Mouse (Mus musculus): Measurements from ENCODE around the gene Twist1. TPM values are rescaled to one million over a fixed set of nuclear protein-coding genes. Genes with fewer than 3 reads are reported as not detected.

The Twist1 gene
- polyA plus RNA-seq, 1 experiment from 2014 or later: 46.6 TPM

GRCm38 (mm10) chr12:33959206-33959605, 1.7 kb downstream of the Twist1 start:
- Histone ChIP-seq H3K9me3 (no peaks in the 10 kb centered on the region), H3K27me3 (peaks cover 12% of the 10 kb centered on the region; the same call in 1 of the 2 replicates), H3K36me3 (peaks cover 4% of the 10 kb centered on the region; the same call in 1 of the 2 replicates), H3K4me3 (peak overlapping the region; percentile 94), H3K9ac (peak overlapping the region; percentile 100), H3K4me2 (replicated peaks) (peak overlapping the region; percentile 71), H3K27ac (peak overlapping the region; percentile 99), H3K4me1 (peaks cover 31% of the 10 kb centered on the region)
- 1% methylated on average over 6 of the region's 6 CpGs for WGBS
- ATAC-seq (ENCODE audit: low FRiP score, low read depth): no peak

- peak overlapping the region; percentile 69; the same call in 1 of the 2 replicates for H3K27ac ChIP-seq
- H3K9ac ChIP-seq: peak overlapping the region; percentile 78
- H3K4me2 ChIP-seq (replicated peaks): peak overlapping the region; percentile 63
- WGBS: 6% methylated on average over 3 of the region's 3 CpGs
- peaks cover 15% of the 10 kb centered on the region; the same call in 1 of the 2 replicates for H3K27me3 ChIP-seq
- peaks cover 4% of the 10 kb centered on the region; the same call in 1 of the 2 replicates for H3K36me3 ChIP-seq
- peak overlapping the region; percentile 94 for H3K4me3 ChIP-seq
- H3K9me3 ChIP-seq: no peaks in the 10 kb centered on the region
- peaks cover 35% of the 10 kb centered on the region for H3K4me1 ChIP-seq
- ATAC-seq (ENCODE audit: low FRiP score, low read depth): no peak
These were observed 2.4 kb downstream of the Twist1 start for GRCm38 (mm10) chr12:33959846-33960245.

GRCm38 (mm10) chr12:33961013-33961412, 3.5 kb downstream of the Twist1 start:
- Histone ChIP-seq H3K9me3 (no peaks in the 10 kb centered on the region), H3K27me3 (peaks cover 9% of the 10 kb centered on the region; the same call in 1 of the 2 replicates), H3K9ac (peak overlapping the region; percentile 79), H3K4me1 (peaks cover 39% of the 10 kb centered on the region), H3K4me2 (replicated peaks) (peak overlapping the region; percentile 77), H3K27ac (peak overlapping the region; percentile 91), H3K4me3 (peak overlapping the region; percentile 48), H3K36me3 (peaks cover 4% of the 10 kb centered on the region; the same call in 1 of the 2 replicates)
- 19% methylated on average over 5 of the region's 5 CpGs for WGBS
- ATAC-seq (ENCODE audit: low FRiP score, low read depth): no peak

- 5% methylated on average over 17 of the region's 17 CpGs for WGBS
- Histone ChIP-seq H3K27me3 (peaks cover 7% of the 10 kb centered on the region; the same call in 1 of the 2 replicates), H3K4me3 (peak overlapping the region; percentile 48), H3K9me3 (no peaks in the 10 kb centered on the region), H3K36me3 (peaks cover 4% of the 10 kb centered on the region; the same call in 1 of the 2 replicates), H3K4me1 (peaks cover 46% of the 10 kb centered on the region), H3K27ac (peak overlapping the region; percentile 91), H3K4me2 (replicated peaks) (peak overlapping the region; percentile 77), H3K9ac (peak overlapping the region; percentile 79)
- no peak for ATAC-seq (ENCODE audit: low FRiP score, low read depth)
These were observed 4.8 kb downstream of the Twist1 start for GRCm38 (mm10) chr12:33962118-33962772.

GRCm38 (mm10) chr12:33962773-33963130, 5.3 kb downstream of the Twist1 start:
- no peak for ATAC-seq (ENCODE audit: low FRiP score, low read depth)
- H3K4me1 ChIP-seq: peaks cover 51% of the 10 kb centered on the region
- peaks cover 4% of the 10 kb centered on the region; the same call in 1 of the 2 replicates for H3K36me3 ChIP-seq
- peak overlapping the region; percentile 79 for H3K9ac ChIP-seq
- H3K4me3 ChIP-seq: peak overlapping the region; percentile 48
- peak overlapping the region; percentile 77 for H3K4me2 ChIP-seq (replicated peaks)
- peaks cover 7% of the 10 kb centered on the region; the same call in 1 of the 2 replicates for H3K27me3 ChIP-seq
- 9% methylated on average over 9 of the region's 9 CpGs for WGBS
- no peaks in the 10 kb centered on the region for H3K9me3 ChIP-seq
- peak overlapping the region; percentile 91 for H3K27ac ChIP-seq

GRCm38 (mm10) chr12:33963671-33964369, 6.3 kb downstream of the Twist1 start:
- H3K27ac ChIP-seq: peak overlapping the region; percentile 91
- ATAC-seq (ENCODE audit: low FRiP score, low read depth): no peak
- peaks cover 62% of the 10 kb centered on the region for H3K4me1 ChIP-seq
- peak overlapping the region; percentile 77 for H3K4me2 ChIP-seq (replicated peaks)
- H3K36me3 ChIP-seq: peaks cover 4% of the 10 kb centered on the region; the same call in 1 of the 2 replicates
- WGBS: 7% methylated on average over 15 of the region's 15 CpGs
- H3K4me3 ChIP-seq: peak overlapping the region; percentile 48
- H3K27me3 ChIP-seq: peaks cover 9% of the 10 kb centered on the region; the same call in 1 of the 2 replicates
- H3K9ac ChIP-seq: peak overlapping the region; percentile 79; the same call in 1 of the 2 replicates
- H3K9me3 ChIP-seq: no peaks in the 10 kb centered on the region

GRCm38 (mm10) chr12:33964427-33964826, 7.0 kb downstream of the Twist1 start:
- peaks cover 64% of the 10 kb centered on the region for H3K4me1 ChIP-seq

GRCm38 (mm10) chr12:33965661-33966360, 8.3 kb downstream of the Twist1 start:
- Histone ChIP-seq H3K4me1 (peaks cover 64% of the 10 kb centered on the region), H3K4me3 (0 out of 2 replicates have a peak overlapping the region, but pooled peaks have one; percentile 5), H3K27me3 (peaks cover 12% of the 10 kb centered on the region; the same call in 1 of the 2 replicates), H3K9me3 (no peaks in the 10 kb centered on the region), H3K9ac (peak overlapping the region; percentile 66; the same call in 1 of the 2 replicates), H3K4me2 (replicated peaks) (peak overlapping the region; percentile 80), H3K27ac (peak overlapping the region; percentile 76), H3K36me3 (peaks cover 4% of the 10 kb centered on the region; the same call in 1 of the 2 replicates)
- WGBS: 6% methylated on average over 5 of the region's 5 CpGs
- ATAC-seq (ENCODE audit: low FRiP score, low read depth): no peak; the same call in 1 of the 2 replicates

More at GRCm38 (mm10) chr12:33964427-33964826, 7.0 kb downstream of the Twist1 start:
- Histone ChIP-seq H3K27ac (peak overlapping the region; percentile 61), H3K9ac (peak overlapping the region; percentile 25; the same call in 1 of the 2 replicates), H3K4me3 (no peak overlapping the region), H3K27me3 (peaks cover 12% of the 10 kb centered on the region; the same call in 1 of the 2 replicates), H3K4me2 (replicated peaks) (peak overlapping the region; percentile 45), H3K36me3 (peaks cover 4% of the 10 kb centered on the region; the same call in 1 of the 2 replicates), H3K9me3 (no peaks in the 10 kb centered on the region)
- 23% methylated on average over 2 of the region's 2 CpGs for WGBS
- no peak for ATAC-seq (ENCODE audit: low FRiP score, low read depth)

GRCm38 (mm10) chr12:33966490-33967415, 9.3 kb downstream of the Twist1 start:
- peak overlapping the region; percentile 43 for H3K4me3 ChIP-seq
- H3K9ac ChIP-seq: peak overlapping the region; percentile 66
- H3K4me1 ChIP-seq: peaks cover 62% of the 10 kb centered on the region
- H3K27ac ChIP-seq: peak overlapping the region; percentile 90
- H3K4me2 ChIP-seq (replicated peaks): peak overlapping the region; percentile 80
- H3K9me3 ChIP-seq: no peaks in the 10 kb centered on the region
- WGBS: 1% methylated on average over 35 of the region's 35 CpGs
- H3K27me3 ChIP-seq: peaks cover 15% of the 10 kb centered on the region; the same call in 1 of the 2 replicates
- ATAC-seq (ENCODE audit: low FRiP score, low read depth): peak; percentile 22; the same call in 1 of the 2 replicates
- peaks cover 7% of the 10 kb centered on the region; the same call in 1 of the 2 replicates for H3K36me3 ChIP-seq

- peak overlapping the region; percentile 66 for H3K9ac ChIP-seq
- under 1% methylated on average over 21 of the region's 21 CpGs for WGBS
These were observed 10.0 kb downstream of the Twist1 start for GRCm38 (mm10) chr12:33967514-33967913.

More at GRCm38 (mm10) chr12:33967514-33967913, 10.0 kb downstream of the Twist1 start:
- Histone ChIP-seq H3K4me3 (peak overlapping the region; percentile 43), H3K27ac (peak overlapping the region; percentile 90), H3K9me3 (no peaks in the 10 kb centered on the region), H3K27me3 (peaks cover 15% of the 10 kb centered on the region; the same call in 1 of the 2 replicates), H3K36me3 (peaks cover 4% of the 10 kb centered on the region; the same call in 1 of the 2 replicates), H3K4me1 (peaks cover 54% of the 10 kb centered on the region), H3K4me2 (replicated peaks) (peak overlapping the region; percentile 80)
- peak; percentile 31; the same call in 1 of the 2 replicates for ATAC-seq (ENCODE audit: low FRiP score, low read depth)

Data from limb, embryonic 13.5 days (tissue).